Mouse (Mus musculus): ENCODE data around the gene Rnf166.

The Rnf166 gene

GRCm38 (mm10) chr8:122469965-122470364 lies 5.9 kb downstream of the Rnf166 start:
- DNase-seq (ENCODE audit: extremely low read depth, low read depth) = no peak

- no peak for DNase-seq (ENCODE audit: extremely low read depth, low read depth)
These were observed 6.5 kb downstream of the Rnf166 start for GRCm38 (mm10) chr8:122469407-122469806.

GRCm38 (mm10) chr8:122467816-122468215 lies 8.0 kb downstream of the Rnf166 start:
- DNase-seq (ENCODE audit: extremely low read depth, low read depth) = no peak

GRCm38 (mm10) chr8:122464985-122465384 lies 10.9 kb downstream of the Rnf166 start:
- DNase-seq (ENCODE audit: extremely low read depth, low read depth) = no peak

GRCm38 (mm10) chr8:122463651-122464640 lies 11.9 kb downstream of the Rnf166 start:
- DNase-seq (ENCODE audit: extremely low read depth, low read depth) = no peak

- no peak for DNase-seq (ENCODE audit: extremely low read depth, low read depth)
These were observed 13.4 kb downstream of the Rnf166 start for GRCm38 (mm10) chr8:122462510-122462909.

GRCm38 (mm10) chr8:122461473-122462148 lies 14.3 kb downstream of the Rnf166 start:
- DNase-seq (ENCODE audit: extremely low read depth, low read depth) = no peak

GRCm38 (mm10) chr8:122460524-122461472 lies 15.1 kb downstream of the Rnf166 start, which contains the start of gene Snai3:
TSS of gene Snai3 (minus strand) at chr8:122460733.
- no peak for DNase-seq (ENCODE audit: extremely low read depth, low read depth)

GRCm38 (mm10) chr8:122459990-122460389 lies 15.9 kb downstream of the Rnf166 start:
- DNase-seq (ENCODE audit: extremely low read depth, low read depth) = no peak

- no peak for DNase-seq (ENCODE audit: extremely low read depth, low read depth)
These were observed 16.5 kb downstream of the Rnf166 start for GRCm38 (mm10) chr8:122459218-122459900.

- no peak for DNase-seq (ENCODE audit: extremely low read depth, low read depth)
These were observed 18.7 kb downstream of the Rnf166 start for GRCm38 (mm10) chr8:122457171-122457570.

GRCm38 (mm10) chr8:122454409-122454808 lies 21.5 kb downstream of the Rnf166 start:
- no peak for DNase-seq (ENCODE audit: extremely low read depth, low read depth)

- DNase-seq (ENCODE audit: extremely low read depth, low read depth) = no peak
These were observed 23.7 kb downstream of the Rnf166 start for GRCm38 (mm10) chr8:122452154-122452553.

GRCm38 (mm10) chr8:122451161-122451703 lies 24.6 kb downstream of the Rnf166 start:
- no peak for DNase-seq (ENCODE audit: extremely low read depth, low read depth)

GRCm38 (mm10) chr8:122445203-122445602 lies 30.7 kb downstream of the Rnf166 start:
- DNase-seq (ENCODE audit: extremely low read depth, low read depth) = no peak

GRCm38 (mm10) chr8:122444058-122444748 lies 31.7 kb downstream of the Rnf166 start:
- peak; percentile 79 for DNase-seq (ENCODE audit: extremely low read depth, low read depth)

GRCm38 (mm10) chr8:122443262-122444006 lies 32.4 kb downstream of the Rnf166 start, which contains the start of gene Mvd:
TSS of gene Mvd (minus strand) at chr8:122443422.
- peak; percentile 99 for DNase-seq (ENCODE audit: extremely low read depth, low read depth)

GRCm38 (mm10) chr8:122442781-122443180 lies 33.1 kb downstream of the Rnf166 start:
- DNase-seq (ENCODE audit: extremely low read depth, low read depth) = no peak

- DNase-seq (ENCODE audit: extremely low read depth, low read depth) = no peak
These were observed 33.5 kb downstream of the Rnf166 start for GRCm38 (mm10) chr8:122442356-122442755.

All from MEL-GATA-1-ER (cell line).